Mouse (Mus musculus) thymus, postnatal 25 days (tissue): ENCODE measurements around the gene Polr3a.
A peak's percentile ranks its signal among the peaks of the same experiment; 100 is the strongest.

Experiments
- DNase-seq: peaks from one replicate; pipeline ENCODE4 v3.0.0; 2022

Polr3a gene

GRCm38 (mm10) chr14:24486773-24487227, at the start of gene Polr3a, which contains the start of gene Rps24:
Polr3a (minus strand) TSS chr14:24487058.
Rps24 (plus strand) TSS chr14:24487125.
- DNase-seq: peak; percentile 90

DNA sequence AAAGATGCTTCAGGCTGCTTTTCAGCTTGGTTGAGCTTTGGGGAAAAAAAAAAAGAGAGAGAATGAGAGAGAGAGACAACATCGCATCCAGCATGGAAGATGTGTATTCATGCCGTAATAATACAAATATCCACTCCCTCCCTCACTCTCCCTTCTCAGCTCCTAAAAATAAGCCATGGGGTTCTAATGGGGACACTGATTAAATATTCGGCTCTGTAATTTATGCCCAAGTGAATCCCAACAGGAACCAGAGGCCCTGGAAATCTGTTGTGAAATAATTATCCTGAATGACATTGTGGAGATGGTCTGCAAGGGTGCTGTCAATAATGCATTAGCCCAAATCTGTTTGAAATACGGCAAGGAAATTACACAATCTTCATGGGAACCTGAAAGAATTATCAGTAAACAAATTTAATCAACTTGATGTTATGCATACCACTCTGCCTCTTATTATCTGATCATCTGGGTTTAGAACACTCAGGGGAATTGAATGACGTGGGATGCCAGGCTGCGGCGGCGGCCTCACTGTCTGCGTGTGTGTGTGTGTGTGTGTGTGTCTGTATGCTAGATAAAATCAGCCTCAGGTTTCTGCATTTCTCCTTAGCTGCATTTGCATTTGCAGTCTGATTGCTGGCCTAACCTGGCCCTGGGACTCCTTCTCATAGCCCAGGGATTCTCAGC, 48.1 kb upstream of the Polr3a start:
- DNase-seq: no peak

DNA sequence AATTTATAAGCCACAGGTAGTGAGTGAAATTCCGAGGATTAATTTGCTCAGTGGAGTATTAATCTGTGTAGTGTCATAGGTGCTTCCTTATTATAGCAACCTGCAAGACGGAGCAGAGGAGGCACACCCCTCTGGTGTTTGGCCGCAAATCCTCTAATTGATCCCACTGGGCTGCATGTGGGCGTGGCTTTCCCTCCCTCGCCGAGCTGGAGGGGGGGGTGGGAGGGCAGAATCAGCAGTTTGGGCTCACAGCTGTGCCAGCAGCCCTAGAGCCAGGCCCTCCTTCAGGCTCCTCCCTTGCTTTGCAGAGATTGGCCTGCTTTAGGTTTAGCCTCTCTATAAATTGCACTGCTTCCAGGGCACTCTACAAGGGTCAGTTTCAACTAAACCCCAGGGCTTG, 43.4 kb upstream of the Polr3a start:
- DNase-seq: no peak

DNA sequence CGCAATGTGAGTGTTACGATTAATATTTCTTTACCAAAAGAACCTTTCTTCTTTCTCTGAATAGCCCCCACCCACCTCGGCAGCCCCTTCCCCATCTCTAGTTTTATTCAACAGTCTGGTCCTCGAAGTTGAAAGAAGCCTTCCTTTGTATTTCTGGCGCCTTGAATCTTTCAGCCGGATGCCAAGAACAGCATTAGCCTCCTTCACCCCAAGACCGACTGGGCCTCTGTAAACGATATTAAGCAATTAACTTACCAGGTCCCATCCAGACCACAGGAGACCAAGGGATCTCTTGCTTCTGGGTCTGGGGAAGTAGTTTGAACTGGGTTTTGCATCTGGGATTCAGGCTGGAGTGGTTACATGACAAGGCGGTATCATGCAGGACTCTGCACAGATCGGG, 39.6 kb upstream of the Polr3a start:
- DNase-seq: no peak

DNA sequence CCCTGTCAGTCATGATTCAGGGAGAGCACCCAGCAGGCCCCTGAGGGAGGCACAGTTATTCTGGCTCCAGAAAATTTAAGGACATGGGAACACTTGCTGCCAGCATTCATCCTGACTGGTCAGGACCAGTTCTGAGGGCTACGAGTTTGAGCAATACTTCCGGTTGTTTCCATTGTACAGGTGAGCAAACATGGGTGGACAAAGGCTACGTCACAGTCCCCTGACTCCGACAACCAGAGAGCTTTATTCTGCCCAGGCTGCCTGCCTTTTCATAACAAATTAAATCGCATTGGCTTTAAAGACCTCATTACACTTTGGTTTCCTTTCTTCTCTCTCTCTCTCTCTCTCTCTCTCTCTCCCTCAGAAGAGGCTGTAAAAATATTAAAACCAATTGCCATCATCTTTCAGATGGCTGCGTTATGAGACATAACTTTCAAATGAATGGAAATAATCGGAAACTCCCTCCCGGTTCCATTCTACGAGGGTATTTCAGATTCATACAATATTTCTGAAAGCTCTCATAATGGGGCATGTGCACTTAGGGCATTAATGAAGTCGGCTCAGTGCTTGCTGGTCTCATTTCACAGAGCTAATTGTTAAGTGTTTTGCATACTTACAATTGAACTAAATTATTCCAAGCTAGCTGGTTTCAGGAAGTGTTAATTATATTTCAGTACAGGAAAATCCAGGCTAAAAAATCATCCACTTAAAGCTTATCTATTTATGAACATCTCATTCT, 39.0 kb upstream of the Polr3a start:
- no peak for DNase-seq

DNA sequence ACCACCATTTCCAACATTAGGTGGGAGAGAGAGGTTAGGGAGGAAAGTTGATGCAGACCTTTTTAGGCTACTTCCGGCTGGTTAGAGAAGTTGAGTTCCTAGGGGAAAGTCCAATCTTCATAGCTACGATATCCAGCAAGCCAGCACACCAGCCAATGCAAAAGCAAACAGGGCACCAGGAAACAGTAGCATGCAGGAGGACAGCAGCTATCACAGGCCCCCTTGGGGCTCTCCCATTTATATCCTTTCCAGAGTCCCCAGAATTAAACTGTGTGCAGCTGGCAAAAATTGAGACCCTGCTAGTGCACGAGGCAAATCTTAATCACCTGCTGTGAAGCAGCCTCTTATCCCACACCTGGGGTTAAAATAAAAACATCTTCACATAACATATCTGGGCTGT, 38.3 kb upstream of the Polr3a start:
- no peak for DNase-seq

DNA sequence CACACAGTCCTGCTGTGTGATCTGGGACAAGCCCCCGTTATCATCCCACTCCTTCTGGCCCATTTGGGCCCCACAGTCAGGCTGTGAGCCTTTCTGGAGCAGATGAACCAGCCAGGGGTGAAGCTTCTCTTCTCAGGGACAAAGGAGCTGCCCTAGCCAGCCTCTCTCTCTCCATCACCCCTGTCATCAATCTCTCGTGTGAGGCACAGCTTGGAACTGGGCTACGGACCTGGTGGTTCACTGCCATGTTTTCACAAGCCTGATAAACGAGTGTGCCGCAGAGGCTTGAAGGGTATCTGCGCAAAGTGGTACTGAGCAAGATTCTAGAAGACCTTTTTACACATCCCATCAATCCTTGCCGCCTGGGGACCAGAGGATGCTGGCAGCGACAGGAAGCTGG, 34.7 kb upstream of the Polr3a start:
- no peak for DNase-seq

DNA sequence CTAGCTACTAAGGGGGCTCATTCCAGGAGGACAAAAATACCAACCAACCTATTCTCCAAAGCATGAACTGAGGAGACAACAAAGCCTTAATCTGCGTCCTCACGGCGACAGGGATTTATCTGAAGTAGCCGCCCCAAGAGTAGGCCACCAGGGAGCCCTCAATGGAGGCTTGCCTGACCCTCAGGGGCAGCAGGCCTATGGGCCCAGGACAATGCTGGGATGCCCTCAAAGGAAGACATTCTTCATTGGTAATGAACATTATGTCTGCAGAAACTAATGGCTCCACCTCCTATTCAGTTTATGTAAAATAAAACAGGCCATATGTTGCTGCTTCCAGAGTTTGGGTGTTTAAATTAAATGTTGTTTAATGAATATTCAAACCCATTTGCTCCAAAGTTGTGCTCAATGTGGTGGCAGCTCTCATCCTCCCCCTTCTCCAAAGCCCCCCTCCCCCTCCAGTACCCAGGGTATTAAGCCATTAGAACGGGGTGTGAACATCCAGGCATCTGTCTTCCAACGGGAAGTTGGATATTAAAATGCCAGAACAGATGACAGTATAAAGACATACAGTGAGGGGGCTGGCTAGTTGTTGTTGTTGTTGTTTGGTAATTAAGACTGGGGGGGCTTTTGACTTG, 25.8 kb upstream of the Polr3a start:
- DNase-seq: no peak

GRCm38 (mm10) chr14:24510679-24511078, 23.8 kb upstream of the Polr3a start:
- no peak for DNase-seq

GRCm38 (mm10) chr14:24510218-24510617, 23.4 kb upstream of the Polr3a start:
- DNase-seq: no peak

DNA sequence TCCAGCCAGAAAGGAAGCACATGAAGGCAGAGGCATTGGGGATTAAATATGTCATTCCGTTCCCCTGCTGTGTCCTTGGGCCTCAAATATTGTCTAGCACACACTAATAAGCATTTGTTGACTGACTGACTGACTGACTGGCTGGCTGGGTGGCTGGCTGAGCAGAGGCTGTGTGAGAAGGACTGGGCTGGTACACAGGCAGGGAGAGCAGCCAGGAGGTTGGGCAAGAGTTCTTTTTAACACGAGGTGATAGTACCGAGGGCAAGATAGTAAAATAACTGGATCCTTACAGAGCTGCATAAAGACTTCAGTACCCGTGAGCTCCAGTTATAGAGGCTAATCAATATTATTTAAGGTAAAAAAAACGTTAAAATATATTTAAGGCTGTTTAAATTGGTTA, 22.7 kb upstream of the Polr3a start:
- no peak for DNase-seq

GRCm38 (mm10) chr14:24508070-24508773, 21.4 kb upstream of the Polr3a start:
- no peak for DNase-seq

DNA sequence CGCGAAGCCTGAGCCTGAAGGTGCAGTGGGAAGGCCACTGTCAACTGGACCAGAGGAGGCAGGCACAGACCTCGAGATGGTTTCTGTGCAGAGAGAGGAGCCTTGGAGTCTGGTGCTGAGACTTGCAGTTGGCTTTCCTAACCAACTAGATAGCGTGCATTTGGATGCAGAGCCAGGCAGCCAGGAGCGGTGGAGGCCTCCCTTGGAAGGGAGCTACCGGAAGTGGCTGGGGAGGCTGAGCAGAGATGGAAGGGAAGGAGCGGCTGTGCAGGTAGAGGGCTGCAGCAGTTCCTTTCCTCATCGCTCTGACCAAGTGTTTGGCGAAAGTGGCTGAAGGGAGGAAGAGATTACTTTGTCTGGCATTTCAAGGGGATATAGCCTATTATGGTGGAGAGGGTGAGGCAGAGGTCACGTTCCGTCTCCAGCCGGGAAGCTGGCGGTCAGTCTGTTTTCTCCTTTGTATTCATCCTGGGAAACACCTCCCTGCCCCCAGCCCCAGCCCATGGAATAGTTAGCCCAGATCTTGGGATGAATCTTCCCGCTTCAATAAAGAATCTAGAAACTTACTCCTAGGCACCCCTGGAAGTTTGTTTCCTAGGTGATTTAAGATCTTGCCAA, 20.7 kb upstream of the Polr3a start:
- DNase-seq: no peak

GRCm38 (mm10) chr14:24501256-24501655, 14.4 kb upstream of the Polr3a start:
- DNase-seq: no peak

DNA sequence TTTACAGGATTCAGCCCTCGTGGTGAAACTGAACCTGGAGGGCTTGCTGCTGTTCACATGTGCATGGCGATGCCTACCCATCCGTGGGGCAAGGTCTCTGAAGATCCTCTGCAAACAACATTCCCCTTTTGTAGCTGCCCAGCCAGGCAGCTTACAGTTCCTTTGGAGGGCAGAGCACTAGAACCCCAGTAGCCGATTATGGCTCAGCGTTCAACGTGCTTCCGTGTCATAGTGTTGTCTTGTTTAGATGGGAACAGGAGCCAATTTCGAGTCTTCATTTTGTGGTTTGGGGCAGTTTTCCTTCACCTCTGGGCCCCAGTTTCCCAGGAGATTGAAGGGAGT, 14.0 kb upstream of the Polr3a start:
- DNase-seq: no peak

GRCm38 (mm10) chr14:24500091-24500844, 13.4 kb upstream of the Polr3a start:
- peak; percentile 67 for DNase-seq

DNA sequence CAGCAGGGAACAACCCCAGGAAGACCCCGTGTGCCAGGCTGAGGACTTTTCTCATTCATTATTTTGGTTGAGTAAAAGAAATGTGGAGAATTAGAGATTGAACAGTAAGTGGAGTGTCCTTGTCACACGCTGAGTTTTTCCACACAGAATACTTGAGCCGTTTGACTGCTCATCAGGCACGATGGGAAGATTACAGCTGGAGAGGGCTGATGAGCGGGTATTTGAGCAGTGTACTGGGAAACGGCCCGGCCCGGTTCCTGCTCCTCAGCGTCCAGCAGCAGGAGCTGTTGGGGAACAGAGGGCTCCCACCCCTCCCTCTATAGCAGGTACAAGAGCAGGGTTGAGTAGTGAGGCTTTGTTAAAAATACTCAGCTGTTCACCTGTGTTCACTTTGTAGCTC, 12.6 kb upstream of the Polr3a start:
- no peak for DNase-seq

- DNase-seq: no peak
These were observed 11.8 kb upstream of the Polr3a start for GRCm38 (mm10) chr14:24498561-24499255.

GRCm38 (mm10) chr14:24497443-24497842, 10.6 kb upstream of the Polr3a start:
- no peak for DNase-seq

- no peak for DNase-seq
These were observed 9.6 kb upstream of the Polr3a start for GRCm38 (mm10) chr14:24496507-24496906.

DNA sequence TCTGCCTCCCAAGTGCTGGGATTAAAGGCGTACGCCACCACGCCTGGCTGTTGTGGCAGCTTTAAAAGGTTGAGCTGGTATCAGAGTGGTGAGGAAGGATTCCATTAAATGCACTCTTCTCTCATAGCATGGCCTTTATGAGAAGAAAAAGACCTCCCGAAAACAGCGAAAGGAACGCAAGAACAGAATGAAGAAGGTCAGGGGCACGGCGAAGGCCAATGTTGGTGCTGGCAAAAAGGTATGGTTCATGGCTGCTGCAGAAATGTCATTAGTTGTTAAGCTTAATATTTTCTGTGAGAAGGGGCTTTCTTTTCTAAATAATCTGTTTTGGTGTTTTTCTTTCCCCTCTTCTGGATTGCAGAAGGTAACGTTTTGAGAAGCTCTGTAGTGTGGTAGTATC, 6.4 kb upstream of the Polr3a start:
- no peak for DNase-seq
